Mouse (Mus musculus) limb, embryonic 15.5 days (tissue): Measurements from ENCODE around the gene Gm49333. TPM values are rescaled to one million over a fixed set of nuclear protein-coding genes. Genes with fewer than 3 reads are reported as not detected.

ENCODE experiments used
- ATAC-seq: fragments of 200-750 bp; cut with Nextera tagmentation; 2 replicates; pipeline ENCODE4 v1.8.0; 2017; ENCODE audit warnings: low read depth, moderate TSS enrichment; ENCODE audit not compliant: insufficient number of reproducible peaks, low FRiP score, low TSS enrichment
- H3K27ac ChIP-seq: fragments of 300-500 bp; sonication (generic); 2 replicates; pipeline ENCODE4 v1.5.1; 2015; ENCODE audit warnings: moderate library complexity, mild to moderate bottlenecking, inconsistent platforms
- H3K27me3 ChIP-seq: fragments of 300-500 bp; sonication (generic); 2 replicates; pipeline ENCODE4 v1.6.1; 2015; ENCODE audit warnings: inconsistent platforms
- H3K36me3 ChIP-seq: fragments of 300-500 bp; sonication (generic); 2 replicates; pipeline ENCODE4 v1.6.1; 2015; ENCODE audit warnings: inconsistent platforms
- H3K4me1 ChIP-seq: fragments of 300-500 bp; sonication (generic); 2 replicates; pipeline ENCODE4 v1.6.1; 2015; ENCODE audit warnings: inconsistent platforms
- H3K4me2 ChIP-seq: fragments of 300-500 bp; sonication (generic); 2 replicates; pipeline ENCODE4 v1.6.1; 2015; ENCODE audit warnings: mild to moderate bottlenecking, inconsistent platforms
- H3K4me3 ChIP-seq: fragments of 300-500 bp; sonication (generic); 2 replicates; pipeline ENCODE4 v1.5.1; 2015; ENCODE audit warnings: mild to moderate bottlenecking, inconsistent platforms
- H3K9ac ChIP-seq: fragments of 300-500 bp; sonication (generic); 2 replicates; pipeline ENCODE4 v1.6.1; 2015; ENCODE audit warnings: inconsistent platforms
- H3K9me3 ChIP-seq: fragments of 300-500 bp; sonication (generic); 2 replicates; pipeline ENCODE4 v1.6.1; 2016; ENCODE audit warnings: inconsistent platforms
- WGBS: fragments of 180-500 bp; shearing (Covaris S2); methylation state at CpG from one replicate; pipeline ENCODE4 v1.1.7; 2015; 5-methylcytosine and 5-hydroxymethylcytosine counted together
- microRNA counts: library from miRNA; unstranded; fragments of <30 nt; microRNA quantifications from one replicate; lab custom pipeline; 2016
- microRNA-seq: library from miRNA; unstranded; fragments of <30 nt; microRNA quantifications from one replicate; pipeline ENCODE4, GENCODE M21; 2016
- polyA plus RNA-seq: library from polyadenylated mRNA; unstranded; fragments of >200 nt; fragmentation: Nextera tagmentation; extraction: Ambion mirVana; gene quantifications from 2 replicates; pipeline ENCODE4 v1.2.1, GENCODE M21; 2015

Gm49333 gene
- polyA plus RNA-seq, 1 experiment from 2014 or later = not detected

GRCm38 (mm10) chr16:20693111-20693701, 81.8 kb downstream of the Gm49333 start, which contains the start of gene Fam131a:
Fam131a (plus strand) TSS chr16:20693241.
- Histone ChIP-seq H3K9me3 (no peaks in the 10 kb centered on the region), H3K9ac (peak within 1 kb of the TSS; percentile 61), H3K4me3 (peak within 1 kb of the TSS; percentile 65), H3K4me1 (peaks cover 46% of the 10 kb centered on the region), H3K36me3 (peaks cover 42% of the 10 kb centered on the region), H3K27me3 (no peaks in the 10 kb centered on the region), H3K4me2 (peak within 1 kb of the TSS; percentile 86), H3K27ac (peak within 1 kb of the TSS; percentile 94)
- peak; percentile 89 for ATAC-seq
- under 1% methylated on average over 34 of the region's 37 CpGs for WGBS

- H3K27ac ChIP-seq = peak overlapping the region; percentile 80
- H3K4me3 ChIP-seq = peak overlapping the region; percentile 44
- peaks cover 46% of the 10 kb centered on the region for H3K4me1 ChIP-seq
- H3K9me3 ChIP-seq = no peaks in the 10 kb centered on the region
- H3K36me3 ChIP-seq = peaks cover 39% of the 10 kb centered on the region
- no peak overlapping the region for H3K9ac ChIP-seq
- no peak for ATAC-seq
- WGBS = 58% methylated on average over 8 of the region's 8 CpGs
- H3K4me2 ChIP-seq = peak overlapping the region; percentile 75; the same call in 1 of the 2 replicates
- no peaks in the 10 kb centered on the region for H3K27me3 ChIP-seq
Observed at GRCm38 (mm10) chr16:20694781-20695180, 83.4 kb downstream of the Gm49333 start.

MicroRNAs encoded within 50 kb of the gene (microRNA counts, 519-probe panel; counts per million panel counts)
- 2,389 counts per million, percentile 47 among the panel's probes with 10 or more counts for microRNA mmu-miR-1224 (lab: Ali Mortazavi, UCI)

Small RNA genes within 50 kb of the gene (microRNA-seq; reads per million reads assigned to microRNA genes)
- gene Mir1224 = 1.8 reads per million

Other genes with a start within 250 kb of the Gm49333 start
- gene Abcc5, start 185.2 kb upstream of the Gm49333 start, polyA plus RNA-seq = 67.0 and 76.2 TPM in 2 replicates
- 88.4 and 93.5 TPM in 2 replicates for gene Eif2b5, start 112.8 kb upstream of the Gm49333 start, polyA plus RNA-seq
- gene Dvl3, start 94.6 kb upstream of the Gm49333 start, polyA plus RNA-seq = 20.9 and 22.0 TPM in 2 replicates
- gene Ap2m1, start 76.1 kb upstream of the Gm49333 start, polyA plus RNA-seq = 572 and 581 TPM in 2 replicates
- gene Abcf3, start 63.0 kb upstream of the Gm49333 start, polyA plus RNA-seq = 60.0 and 60.3 TPM in 2 replicates
- gene Vwa5b2, start 22.1 kb upstream of the Gm49333 start, polyA plus RNA-seq = 0.55 and 0.60 TPM in 2 replicates
- gene Eef1akmt4, start within 50 bp of the Gm49333 start, polyA plus RNA-seq = 29.6 and 29.7 TPM in 2 replicates
- gene Alg3, start 125 bp downstream of the Gm49333 start, polyA plus RNA-seq = 33.6 and 38.4 TPM in 2 replicates
- 1.1 and 1.2 TPM in 2 replicates for gene Camk2n2, start 9.7 kb downstream of the Gm49333 start, polyA plus RNA-seq
- gene Ece2, start 18.2 kb downstream of the Gm49333 start, polyA plus RNA-seq = 5.3 and 6.3 TPM in 2 replicates
- gene Psmd2, start 40.0 kb downstream of the Gm49333 start, polyA plus RNA-seq = 292 and 314 TPM in 2 replicates
- gene Eif4g1, start 56.7 kb downstream of the Gm49333 start, polyA plus RNA-seq = 161 and 175 TPM in 2 replicates
- gene Fam131a, start 81.6 kb downstream of the Gm49333 start, polyA plus RNA-seq = 12.8 and 13.2 TPM in 2 replicates
- 87.1 and 89.8 TPM in 2 replicates for gene Polr2h, start 106.1 kb downstream of the Gm49333 start, polyA plus RNA-seq
- gene Clcn2, start 106.1 kb downstream of the Gm49333 start, polyA plus RNA-seq = 12.7 and 13.8 TPM in 2 replicates
- gene Chrd, start 121.5 kb downstream of the Gm49333 start, polyA plus RNA-seq = 12.2 and 12.8 TPM in 2 replicates
- gene Thpo, start 122.9 kb downstream of the Gm49333 start, polyA plus RNA-seq = 0.66 and 0.83 TPM in 2 replicates